Mouse (Mus musculus) E14TG2a.4 (cell line): Measurements from ENCODE around the gene Ppfia4.

Experiments
- H3K27me3 ChIP-seq: 2 replicates; pipeline ENCODE4 v1.6.1; 2014; ENCODE audit warnings: low read length, control low read depth; ENCODE audit not compliant: insufficient read depth
- H3K36me3 ChIP-seq: 2 replicates; pipeline ENCODE4 v1.6.1; 2014; ENCODE audit warnings: low read length, control low read depth; ENCODE audit not compliant: insufficient read depth
- H3K4me1 ChIP-seq: replicated peaks from 2 replicates; pipeline ENCODE4 v1.6.1; 2014; ENCODE audit warnings: low read depth, low read length, control low read depth
- H3K4me3 ChIP-seq: replicated peaks from 2 replicates; pipeline ENCODE4 v1.5.1; 2014; ENCODE audit warnings: mild to moderate bottlenecking, low read length
- H3K9me3 ChIP-seq: 2 replicates; pipeline ENCODE4 v1.6.1; 2014; ENCODE audit warnings: low read length, control low read depth
- CTCF ChIP-seq: conservative IDR thresholded peaks from 2 replicates; pipeline ENCODE4 v1.5.1; 2014; ENCODE audit warnings: low read length
- NANOG ChIP-seq: IDR thresholded peaks from 2 replicates; pipeline ENCODE4 v1.6.1; 2014; ENCODE audit warnings: borderline replicate concordance, low read length, mixed read lengths
- POU5F1 ChIP-seq: IDR thresholded peaks from 2 replicates; pipeline ENCODE4 v1.6.1; 2014; ENCODE audit warnings: low read length, borderline replicate concordance

Gene Ppfia4

DNA sequence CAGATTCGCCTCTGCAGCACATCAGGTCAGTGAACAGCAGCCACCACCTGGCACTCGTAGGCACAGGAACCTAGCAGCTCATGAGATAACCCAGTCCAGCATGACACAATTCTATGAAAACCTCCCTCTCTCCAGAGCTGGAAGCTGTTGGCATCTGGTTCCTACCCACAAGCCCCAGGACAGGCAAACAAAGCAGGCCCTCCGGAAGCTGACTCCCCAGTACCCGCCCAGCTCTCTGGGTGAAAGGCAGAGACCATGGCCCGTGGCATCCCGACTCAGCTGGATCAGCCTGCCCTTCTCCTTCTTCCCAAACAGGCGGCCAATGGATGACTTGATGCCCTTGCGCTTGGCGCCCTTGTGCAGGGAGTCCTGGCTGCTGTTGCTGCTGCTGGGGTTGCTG, 16.4 kb downstream of the Ppfia4 start:
- H3K36me3 ChIP-seq = peaks cover 98% of the 10 kb centered on the region
- no peaks in the 10 kb centered on the region for H3K27me3 ChIP-seq
- TF ChIP-seq NANOG = no peak
- TF ChIP-seq CTCF = no peak
- no peak for TF ChIP-seq POU5F1
- no peak overlapping the region for H3K4me3 ChIP-seq
- no peaks in the 10 kb centered on the region for H3K9me3 ChIP-seq
- H3K4me1 ChIP-seq = peaks cover 41% of the 10 kb centered on the region

DNA sequence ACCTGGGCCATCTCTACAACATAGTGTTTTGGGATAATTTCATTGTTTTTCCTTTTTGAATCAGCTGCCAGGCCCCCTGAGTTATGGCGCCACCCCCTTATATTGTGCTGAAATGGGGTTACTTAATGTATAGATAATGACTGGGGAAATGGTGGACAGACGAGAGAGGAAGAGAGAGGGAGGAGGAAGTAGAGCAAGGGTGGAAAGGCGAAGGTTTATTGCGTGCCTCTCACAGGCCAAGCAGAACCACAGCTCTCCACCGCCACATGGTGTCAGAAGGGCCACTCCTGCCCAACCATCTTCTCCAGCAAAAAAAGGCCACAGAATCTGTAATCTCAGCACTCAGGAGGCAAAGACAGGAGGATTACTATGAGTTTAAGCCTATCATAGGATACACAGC, 17.5 kb downstream of the Ppfia4 start:
- TF ChIP-seq NANOG (no peak), CTCF (no peak), POU5F1 (no peak)
- Histone ChIP-seq H3K9me3 (no peaks in the 10 kb centered on the region), H3K27me3 (no peaks in the 10 kb centered on the region), H3K36me3 (peaks cover 98% of the 10 kb centered on the region), H3K4me3 (no peak overlapping the region), H3K4me1 (peaks cover 36% of the 10 kb centered on the region)

DNA sequence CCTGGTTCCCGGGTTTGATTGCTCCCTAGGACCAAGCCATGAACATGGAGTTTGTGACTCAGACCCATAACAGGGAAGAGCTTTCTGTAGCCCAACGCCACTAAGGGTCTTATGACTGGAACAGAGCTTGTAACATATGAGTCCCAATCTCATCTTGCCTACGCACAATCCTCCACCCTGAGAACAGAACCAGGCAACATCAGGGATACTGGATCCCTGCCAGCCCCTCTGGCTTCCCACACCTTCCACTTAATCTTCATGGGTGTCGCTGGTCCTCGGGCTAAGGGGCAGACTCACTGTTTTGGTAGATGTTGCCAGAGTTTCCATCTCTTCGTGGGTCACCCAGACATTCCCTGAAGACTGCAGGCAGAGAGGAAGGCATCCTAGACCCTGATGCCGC, 21.0 kb downstream of the Ppfia4 start:
- Histone ChIP-seq H3K27me3 (no peaks in the 10 kb centered on the region), H3K36me3 (peaks cover 96% of the 10 kb centered on the region), H3K4me3 (no peak overlapping the region), H3K9me3 (no peaks in the 10 kb centered on the region), H3K4me1 (peaks cover 27% of the 10 kb centered on the region)
- TF ChIP-seq CTCF (no peak), NANOG (no peak), POU5F1 (no peak)

DNA sequence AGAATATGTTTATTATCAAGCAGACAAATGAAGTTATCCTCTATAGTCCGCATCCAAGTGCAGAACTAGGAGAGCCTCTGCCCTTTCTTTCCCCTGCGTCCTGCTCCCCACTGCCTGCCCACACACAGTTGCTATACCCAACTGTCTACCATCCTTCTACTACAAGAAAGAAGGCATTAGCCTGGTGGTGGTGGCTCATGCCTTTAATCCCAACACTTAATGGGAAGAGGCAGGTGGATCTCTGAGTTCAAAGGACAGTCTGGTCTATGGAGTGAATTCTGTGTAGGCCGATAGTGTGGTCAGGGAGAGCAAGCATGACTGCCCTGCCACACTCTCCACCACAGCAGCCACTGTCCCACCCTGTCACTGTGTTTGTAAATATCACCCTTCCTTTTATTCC, 22.0 kb downstream of the Ppfia4 start:
- peaks cover 22% of the 10 kb centered on the region for H3K4me1 ChIP-seq
- H3K27me3 ChIP-seq = no peaks in the 10 kb centered on the region
- no peaks in the 10 kb centered on the region for H3K9me3 ChIP-seq
- no peak for TF ChIP-seq CTCF
- no peak for TF ChIP-seq NANOG
- no peak for TF ChIP-seq POU5F1
- no peak overlapping the region for H3K4me3 ChIP-seq
- H3K36me3 ChIP-seq = peaks cover 95% of the 10 kb centered on the region

DNA sequence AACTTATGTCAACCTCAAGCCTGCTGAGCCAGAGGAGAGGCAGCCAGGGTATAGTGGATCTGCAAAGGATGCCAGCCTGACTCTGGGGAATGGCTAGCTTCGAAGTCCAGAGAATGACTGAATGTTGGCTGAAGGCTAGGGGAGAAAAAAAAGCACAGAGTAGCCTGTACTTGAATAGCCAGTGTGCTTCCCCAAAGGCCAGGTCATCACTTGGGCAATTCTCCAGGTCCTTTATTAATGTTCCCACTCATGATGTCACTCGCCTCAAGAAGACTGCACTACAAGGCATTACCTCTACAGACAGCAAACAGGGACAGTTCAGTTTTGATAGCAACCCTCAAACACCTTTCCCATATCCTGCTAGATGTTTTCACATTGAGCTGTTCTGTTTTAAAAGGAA, 22.4 kb downstream of the Ppfia4 start:
- Histone ChIP-seq H3K9me3 (no peaks in the 10 kb centered on the region), H3K4me3 (no peak overlapping the region), H3K36me3 (peaks cover 95% of the 10 kb centered on the region), H3K4me1 (peaks cover 22% of the 10 kb centered on the region), H3K27me3 (no peaks in the 10 kb centered on the region)
- no peak for TF ChIP-seq CTCF
- no peak for TF ChIP-seq POU5F1
- TF ChIP-seq NANOG = no peak

DNA sequence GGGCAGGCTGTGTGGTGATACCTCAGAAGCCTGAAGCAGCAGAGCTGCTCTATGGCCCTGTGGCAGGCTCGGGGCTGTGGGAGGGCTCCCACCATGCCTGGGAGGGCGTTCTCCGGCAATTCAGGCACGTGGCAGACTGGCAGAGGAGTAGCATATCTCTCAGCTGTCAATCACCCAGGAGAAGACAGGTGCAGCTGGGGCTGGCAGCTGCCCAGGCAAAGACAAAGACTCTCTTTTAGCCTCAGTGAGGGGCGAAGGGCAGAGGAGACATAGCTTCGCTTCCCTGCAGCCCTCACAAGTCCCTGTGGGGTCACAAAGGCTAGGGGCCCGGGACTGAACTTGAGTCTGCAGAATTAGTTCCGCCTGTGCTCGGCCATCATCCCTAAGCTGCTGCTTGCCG, 25.3 kb downstream of the Ppfia4 start:
- H3K4me3 ChIP-seq = no peak overlapping the region
- no peaks in the 10 kb centered on the region for H3K27me3 ChIP-seq
- H3K36me3 ChIP-seq = peaks cover 97% of the 10 kb centered on the region
- TF ChIP-seq CTCF = no peak
- no peak for TF ChIP-seq NANOG
- no peak for TF ChIP-seq POU5F1
- H3K9me3 ChIP-seq = no peaks in the 10 kb centered on the region
- H3K4me1 ChIP-seq = peaks cover 30% of the 10 kb centered on the region

DNA sequence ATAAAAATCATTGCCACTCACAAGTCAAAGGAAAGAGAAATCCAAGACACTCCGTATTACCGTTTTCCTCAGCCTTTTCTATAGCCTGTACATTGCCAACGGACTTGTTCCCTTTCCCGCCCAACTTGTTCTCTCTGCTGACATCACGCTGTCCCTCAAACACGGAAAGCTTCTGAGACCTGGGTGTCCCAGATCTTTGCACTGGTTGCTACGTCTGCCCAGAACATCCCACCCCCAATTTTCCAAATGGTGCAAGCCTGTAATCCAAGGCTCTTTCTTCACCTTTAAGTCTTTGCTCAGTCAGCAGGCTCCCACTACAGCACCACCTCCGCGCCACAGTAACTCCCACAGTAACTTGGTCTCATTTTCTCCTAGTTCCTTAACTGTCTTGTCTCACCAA, 27.8 kb downstream of the Ppfia4 start:
- no peaks in the 10 kb centered on the region for H3K9me3 ChIP-seq
- H3K36me3 ChIP-seq = peaks cover 97% of the 10 kb centered on the region
- H3K4me3 ChIP-seq = no peak overlapping the region
- H3K27me3 ChIP-seq = peaks cover 10% of the 10 kb centered on the region
- peaks cover 30% of the 10 kb centered on the region for H3K4me1 ChIP-seq
- TF ChIP-seq POU5F1 = no peak
- no peak for TF ChIP-seq CTCF
- no peak for TF ChIP-seq NANOG

DNA sequence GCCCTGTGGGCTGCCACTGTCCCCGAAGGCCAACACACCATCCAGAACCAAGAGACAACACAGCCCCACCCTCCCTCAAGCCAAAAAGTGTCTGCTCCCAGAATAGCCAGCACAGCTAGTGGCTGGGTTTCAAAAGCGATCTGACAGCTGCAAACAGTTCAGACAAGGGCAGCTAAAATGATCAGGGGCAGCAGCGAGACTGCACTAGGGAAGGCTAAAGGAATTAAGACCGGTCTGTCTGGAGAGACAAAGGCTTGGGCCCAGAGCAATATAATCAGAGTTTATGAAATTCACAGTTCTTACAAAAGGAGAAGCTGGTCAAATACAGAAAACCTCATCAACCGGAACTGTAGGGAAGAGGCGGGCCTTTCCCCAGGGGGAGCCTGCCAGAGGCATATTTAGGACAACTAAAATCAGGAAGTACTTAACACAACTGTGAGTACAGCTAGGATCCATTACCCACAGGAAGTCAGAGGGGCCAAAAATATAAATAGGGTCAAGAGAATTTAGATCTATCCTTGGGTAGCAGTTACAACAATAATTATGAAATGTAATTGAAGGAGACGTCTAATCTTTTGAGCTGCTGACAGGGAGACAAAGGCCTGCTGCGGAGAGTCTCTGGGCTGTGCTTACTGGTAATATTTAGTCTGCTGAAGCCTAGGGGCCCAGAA, 30.0 kb downstream of the Ppfia4 start:
- H3K9me3 ChIP-seq = no peaks in the 10 kb centered on the region
- no peak for TF ChIP-seq POU5F1
- no peak for TF ChIP-seq NANOG
- TF ChIP-seq CTCF = no peak
- H3K36me3 ChIP-seq = peaks cover 88% of the 10 kb centered on the region
- H3K4me1 ChIP-seq = peaks cover 37% of the 10 kb centered on the region
- H3K27me3 ChIP-seq = peaks cover 32% of the 10 kb centered on the region
- no peak overlapping the region for H3K4me3 ChIP-seq
